Mouse (Mus musculus): ENCODE data around the gene Nop10. TPM values are rescaled to one million over a fixed set of nuclear protein-coding genes. Genes with fewer than 3 reads are reported as not detected.
A peak's percentile ranks its signal among the peaks of the same experiment; 100 is the strongest.

Gene Nop10
- polyA plus RNA-seq, 1 experiment from 2014 or later = 160 TPM

DNA sequence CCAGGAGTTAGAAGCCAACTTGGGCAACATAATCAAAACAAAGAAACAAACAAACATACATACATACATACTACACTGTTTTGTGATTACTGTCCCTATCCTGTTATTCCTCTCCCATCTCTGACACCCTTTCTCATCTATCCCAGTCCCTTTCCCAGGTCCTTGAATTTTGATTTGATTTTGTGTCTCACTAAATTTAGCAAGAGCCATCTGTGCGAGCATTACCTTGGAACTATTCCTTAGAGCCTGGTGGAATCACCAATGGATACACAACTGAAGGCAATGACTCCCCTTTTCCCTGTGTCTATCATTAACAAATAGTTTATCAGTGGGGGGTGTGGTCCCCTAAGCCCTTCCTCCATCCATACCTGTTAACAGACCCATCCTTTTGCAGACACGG lies 31.1 kb downstream of the Nop10 start:
- no peaks in the 10 kb centered on the region for H3K9me3 ChIP-seq (ENCODE audit: control insufficient read depth, low read length)
- DNase-seq (ENCODE audit: low spot score, missing footprints) (no peak), ATAC-seq (ENCODE audit: low FRiP score) (no peak)
- H3K27me3 ChIP-seq (ENCODE audit: control insufficient read depth, insufficient read depth, low read length) = no peaks in the 10 kb centered on the region
- WGBS = 93% methylated on average over 2 of the region's 2 CpGs
- H3K9ac ChIP-seq (ENCODE audit: low read length) = no peak overlapping the region
- H3K4me1 ChIP-seq (ENCODE audit: control insufficient read depth, insufficient read depth, low read length) = no peaks in the 10 kb centered on the region
- no peaks in the 10 kb centered on the region for H3K36me3 ChIP-seq (ENCODE audit: control insufficient read depth, insufficient read depth, low read length)
- H3K4me2 ChIP-seq = no peak overlapping the region
- H3K4me3 ChIP-seq (ENCODE audit: low read depth, low read length) = no peak overlapping the region
- H3K27ac ChIP-seq (ENCODE audit: low read depth, low read length) = no peak overlapping the region

DNA sequence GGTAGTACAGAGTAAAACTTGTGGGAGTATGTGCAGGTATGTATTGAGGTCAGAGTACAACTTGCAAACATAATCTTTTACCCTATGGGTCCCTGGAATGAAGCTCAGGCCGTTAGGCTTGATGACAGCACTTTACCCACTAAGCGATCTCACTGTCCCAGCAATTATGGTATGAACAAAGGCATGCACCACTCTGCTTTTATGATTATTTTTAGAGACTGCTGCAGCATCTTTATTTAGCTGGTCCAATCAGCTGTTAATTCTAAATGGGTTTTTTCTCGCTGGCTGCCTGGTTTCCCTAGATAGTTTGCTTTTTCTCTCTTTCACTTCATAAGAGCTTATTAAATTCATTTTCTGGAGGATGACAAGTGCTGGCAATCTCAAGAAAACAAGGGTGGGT lies 34.5 kb downstream of the Nop10 start:
- Histone ChIP-seq H3K4me2 (no peak overlapping the region), H3K4me1 (ENCODE audit: control insufficient read depth, insufficient read depth, low read length) (no peaks in the 10 kb centered on the region), H3K9me3 (ENCODE audit: control insufficient read depth, low read length) (no peaks in the 10 kb centered on the region), H3K27ac (ENCODE audit: low read depth, low read length) (no peak overlapping the region), H3K4me3 (ENCODE audit: low read depth, low read length) (no peak overlapping the region), H3K27me3 (ENCODE audit: control insufficient read depth, insufficient read depth, low read length) (no peaks in the 10 kb centered on the region), H3K9ac (ENCODE audit: low read length) (no peak overlapping the region), H3K36me3 (ENCODE audit: control insufficient read depth, insufficient read depth, low read length) (no peaks in the 10 kb centered on the region)
- no peak for DNase-seq (ENCODE audit: low spot score, missing footprints)
- 87% methylated on average over 3 of the region's 3 CpGs for whole genome bisulfite sequencing
- ATAC-seq (ENCODE audit: low FRiP score) = no peak

DNA sequence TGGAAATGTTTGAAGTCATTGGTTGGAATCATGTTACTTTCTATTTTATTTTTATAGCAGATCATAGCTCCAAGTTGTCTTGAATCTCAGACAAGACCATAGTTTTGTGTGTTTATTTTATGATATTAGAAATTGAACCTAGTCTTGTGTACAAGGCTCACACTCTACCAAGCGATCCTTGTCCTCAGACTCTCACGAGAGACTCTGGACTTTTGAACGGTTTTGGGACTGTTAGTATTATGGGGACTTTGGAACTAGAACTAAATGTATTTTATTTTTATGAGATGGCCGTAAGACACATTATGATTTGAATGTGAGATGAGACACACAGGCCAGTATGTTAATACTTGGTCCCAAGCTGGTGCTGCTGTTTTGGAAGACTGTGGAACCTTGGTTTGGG lies 36.5 kb downstream of the Nop10 start:
- Histone ChIP-seq H3K9ac (ENCODE audit: low read length) (no peak overlapping the region), H3K4me2 (no peak overlapping the region), H3K4me3 (ENCODE audit: low read depth, low read length) (no peak overlapping the region), H3K4me1 (ENCODE audit: control insufficient read depth, insufficient read depth, low read length) (no peaks in the 10 kb centered on the region), H3K36me3 (ENCODE audit: control insufficient read depth, insufficient read depth, low read length) (no peaks in the 10 kb centered on the region), H3K27me3 (ENCODE audit: control insufficient read depth, insufficient read depth, low read length) (no peaks in the 10 kb centered on the region), H3K9me3 (ENCODE audit: control insufficient read depth, low read length) (no peaks in the 10 kb centered on the region), H3K27ac (ENCODE audit: low read depth, low read length) (no peak overlapping the region)
- DNase-seq (ENCODE audit: low spot score, missing footprints) (no peak), ATAC-seq (ENCODE audit: low FRiP score) (no peak)
- WGBS = 91% methylated on average over 4 of the region's 4 CpGs

- Histone ChIP-seq H3K4me2 (no peak overlapping the region), H3K9me3 (ENCODE audit: control insufficient read depth, low read length) (no peaks in the 10 kb centered on the region), H3K27me3 (ENCODE audit: control insufficient read depth, insufficient read depth, low read length) (no peaks in the 10 kb centered on the region), H3K9ac (ENCODE audit: low read length) (no peak overlapping the region), H3K27ac (ENCODE audit: low read depth, low read length) (no peak overlapping the region), H3K4me1 (ENCODE audit: control insufficient read depth, insufficient read depth, low read length) (no peaks in the 10 kb centered on the region), H3K4me3 (ENCODE audit: low read depth, low read length) (no peak overlapping the region), H3K36me3 (ENCODE audit: control insufficient read depth, insufficient read depth, low read length) (no peaks in the 10 kb centered on the region)
- no peak for DNase-seq (ENCODE audit: low spot score, missing footprints)
- 97% methylated on average over 3 of the region's 3 CpGs for WGBS
- no peak for ATAC-seq (ENCODE audit: low FRiP score)
Observed at GRCm38 (mm10) chr2:112308671-112309070, 46.9 kb downstream of the Nop10 start.

GRCm38 (mm10) chr2:112309161-112309600 lies 47.5 kb downstream of the Nop10 start:
- Histone ChIP-seq H3K4me3 (ENCODE audit: low read depth, low read length) (no peak overlapping the region), H3K27me3 (ENCODE audit: control insufficient read depth, insufficient read depth, low read length) (no peaks in the 10 kb centered on the region), H3K36me3 (ENCODE audit: control insufficient read depth, insufficient read depth, low read length) (no peaks in the 10 kb centered on the region), H3K9ac (ENCODE audit: low read length) (no peak overlapping the region), H3K9me3 (ENCODE audit: control insufficient read depth, low read length) (no peaks in the 10 kb centered on the region), H3K4me2 (no peak overlapping the region), H3K27ac (ENCODE audit: low read depth, low read length) (no peak overlapping the region), H3K4me1 (ENCODE audit: control insufficient read depth, insufficient read depth, low read length) (no peaks in the 10 kb centered on the region)
- DNase-seq (ENCODE audit: low spot score, missing footprints) = peak; percentile 83
- no peak for ATAC-seq (ENCODE audit: low FRiP score)
- 88% methylated on average over 10 of the region's 10 CpGs for WGBS

Other genes starting within 250 kb of the Nop10 start
- not detected in 2 replicates for gene Olfr1310, start 249.2 kb upstream of the Nop10 start, polyA plus RNA-seq (2014; fragmentation: Nextera tagmentation; extraction: Ambion mirVana)
- not detected in 2 replicates for gene Olfr1311, start 237.5 kb upstream of the Nop10 start, polyA plus RNA-seq (2014; fragmentation: Nextera tagmentation; extraction: Ambion mirVana)
- gene Olfr1312, start 211.7 kb upstream of the Nop10 start, polyA plus RNA-seq (2014; fragmentation: Nextera tagmentation; extraction: Ambion mirVana) = not detected in 2 replicates
- gene Olfr1313, start 184.1 kb upstream of the Nop10 start, polyA plus RNA-seq (2014; fragmentation: Nextera tagmentation; extraction: Ambion mirVana) = not detected in 2 replicates
- gene Olfr1314, start 165.1 kb upstream of the Nop10 start, polyA plus RNA-seq (2014; fragmentation: Nextera tagmentation; extraction: Ambion mirVana) = not detected in 2 replicates
- gene Olfr1315-ps1, start 146.5 kb upstream of the Nop10 start, polyA plus RNA-seq (2014; fragmentation: Nextera tagmentation; extraction: Ambion mirVana) = not detected in 2 replicates
- not detected in 2 replicates for gene Olfr1316, start 126.9 kb upstream of the Nop10 start, polyA plus RNA-seq (2014; fragmentation: Nextera tagmentation; extraction: Ambion mirVana)
- gene Olfr1317, start 121.6 kb upstream of the Nop10 start, polyA plus RNA-seq (2014; fragmentation: Nextera tagmentation; extraction: Ambion mirVana) = not detected in 2 replicates
- gene Olfr1318, start 107.7 kb upstream of the Nop10 start, polyA plus RNA-seq (2014; fragmentation: Nextera tagmentation; extraction: Ambion mirVana) = not detected in 2 replicates
- 8.9 and 9.3 TPM in 2 replicates for gene Lpcat4, start 22.5 kb upstream of the Nop10 start, polyA plus RNA-seq (2014; fragmentation: Nextera tagmentation; extraction: Ambion mirVana)
- not detected in 2 replicates for gene Nutm1, start 2.6 kb upstream of the Nop10 start, polyA plus RNA-seq (2014; fragmentation: Nextera tagmentation; extraction: Ambion mirVana)
- gene Slc12a6, start 3.9 kb downstream of the Nop10 start, polyA plus RNA-seq (2014; fragmentation: Nextera tagmentation; extraction: Ambion mirVana) = 14.4 and 16.0 TPM in 2 replicates
- not detected in 2 replicates for gene Gm21985, start 4.4 kb downstream of the Nop10 start, polyA plus RNA-seq (2014; fragmentation: Nextera tagmentation; extraction: Ambion mirVana)
- 112 and 115 TPM in 2 replicates for gene Emc4, start 106.1 kb downstream of the Nop10 start, polyA plus RNA-seq (2014; fragmentation: Nextera tagmentation; extraction: Ambion mirVana)
- gene Katnbl1, start 117.3 kb downstream of the Nop10 start, polyA plus RNA-seq (2014; fragmentation: Nextera tagmentation; extraction: Ambion mirVana) = 54.4 and 55.0 TPM in 2 replicates
- 11.2 and 12.0 TPM in 2 replicates for gene Emc7, start 193.1 kb downstream of the Nop10 start, polyA plus RNA-seq (2014; fragmentation: Nextera tagmentation; extraction: Ambion mirVana)
- not detected in 2 replicates for gene Chrm5, start 218.8 kb downstream of the Nop10 start, polyA plus RNA-seq (2014; fragmentation: Nextera tagmentation; extraction: Ambion mirVana)
- 6.7 and 6.9 TPM in 2 replicates for gene Aven, start 231.0 kb downstream of the Nop10 start, polyA plus RNA-seq (2014; fragmentation: Nextera tagmentation; extraction: Ambion mirVana)